Mouse (Mus musculus): ENCODE data around the gene Rcc2. TPM values are rescaled to one million over a fixed set of nuclear protein-coding genes. Genes with fewer than 3 reads are reported as not detected.

Rcc2 gene
- polyA plus RNA-seq (2016; fragmentation: Nextera tagmentation; extraction: Ambion mirVana), result 18.0 and 29.0 TPM in 2 replicates

DNA sequence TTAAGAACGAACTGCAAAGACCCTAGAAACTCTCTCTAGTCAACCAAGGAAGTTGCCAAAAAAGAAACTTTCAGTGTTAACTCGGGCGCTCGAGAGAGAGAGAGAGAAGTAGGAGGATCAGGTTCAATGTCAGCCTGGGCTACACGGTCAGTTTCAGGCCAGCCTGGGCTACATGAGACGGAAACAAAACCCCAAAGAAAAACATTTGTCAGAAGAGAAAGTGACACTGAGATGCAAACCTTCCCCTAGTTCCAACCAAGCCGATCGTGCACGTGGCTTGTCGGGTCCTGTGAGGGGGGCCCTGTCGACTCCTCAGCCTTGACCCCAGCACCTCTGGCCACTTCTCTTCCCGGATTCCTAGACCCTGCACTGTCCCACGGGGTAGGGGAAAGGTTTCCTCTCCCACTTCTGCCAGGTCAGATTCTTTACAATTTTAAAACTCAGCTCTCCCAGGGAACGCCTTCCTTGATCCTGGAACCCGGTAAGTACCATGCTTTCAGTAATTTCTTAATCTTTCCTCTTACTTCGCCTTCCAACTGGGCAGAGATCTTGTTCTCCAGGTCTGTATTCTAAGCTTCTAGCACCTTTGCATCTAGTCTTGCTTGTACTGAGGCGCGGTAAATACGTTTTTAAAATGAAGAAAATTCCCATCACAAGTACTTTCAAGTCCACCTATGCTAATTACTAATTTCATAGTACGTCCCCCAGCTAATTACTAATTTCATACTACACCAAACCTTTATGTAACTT lies at the start of gene Rcc2:
TSS of gene Rcc2 (plus strand) at position 273 of the 750 bp plus-strand sequence.
- H3K27me3 ChIP-seq (ENCODE audit: insufficient read depth, poor library complexity, severe bottlenecking), result peaks cover 25% of the 10 kb centered on the region
- WGBS, result 6% methylated on average over 20 of the region's 20 CpGs
- H3K27ac ChIP-seq, result peak within 1 kb of the TSS; percentile 98
- DNase-seq (ENCODE audit: low spot score), result no peak
- peak within 1 kb of the TSS; percentile 96 for H3K4me3 ChIP-seq
- peaks cover 12% of the 10 kb centered on the region for H3K36me3 ChIP-seq
- H3K4me1 ChIP-seq, result peaks cover 42% of the 10 kb centered on the region
- no peaks in the 10 kb centered on the region for H3K9me3 ChIP-seq

DNA sequence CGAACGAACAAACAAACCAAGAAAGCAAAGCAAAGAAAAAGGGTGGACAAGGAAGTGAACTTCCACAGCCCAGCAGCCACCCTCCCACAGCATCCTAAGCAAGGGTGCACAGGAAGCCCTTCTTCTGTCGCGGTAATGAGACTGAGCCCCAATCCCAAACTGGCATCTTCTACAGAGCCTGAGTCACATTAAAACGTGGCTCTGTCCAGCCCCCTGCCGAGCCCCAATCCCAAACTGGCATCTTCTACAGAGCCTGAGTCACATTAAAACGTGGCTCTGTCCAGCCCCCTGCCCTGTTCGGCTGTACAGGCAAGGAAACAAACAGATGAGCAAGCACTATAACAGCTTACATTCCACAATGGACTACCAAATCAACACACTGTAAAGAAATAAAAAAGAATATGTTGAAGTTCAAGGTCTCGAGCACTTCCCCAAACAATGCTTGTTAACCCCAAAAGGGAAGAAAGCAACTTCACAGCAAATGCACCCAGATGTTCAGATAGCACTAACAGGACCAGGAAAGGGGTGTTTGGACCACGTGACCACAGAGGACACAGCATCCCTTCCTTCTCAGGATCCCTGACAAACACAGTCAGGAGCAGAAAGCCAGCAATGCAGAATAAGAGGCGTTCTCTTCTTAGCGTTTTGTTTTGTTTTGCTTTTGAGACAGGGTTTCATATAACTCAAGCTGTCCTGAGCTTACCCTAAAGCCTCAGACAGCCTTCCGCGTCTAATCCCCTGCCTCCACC lies 46.3 kb upstream of the Rcc2 start:
- Histone ChIP-seq H3K27me3 (ENCODE audit: insufficient read depth, poor library complexity, severe bottlenecking) (peaks cover 33% of the 10 kb centered on the region), H3K36me3 (no peaks in the 10 kb centered on the region), H3K27ac (no peak overlapping the region), H3K4me1 (peaks cover 33% of the 10 kb centered on the region), H3K4me3 (no peak overlapping the region), H3K9me3 (no peaks in the 10 kb centered on the region)
- 57% methylated on average over 14 of the region's 14 CpGs for WGBS
- no peak for DNase-seq (ENCODE audit: low spot score)

DNA sequence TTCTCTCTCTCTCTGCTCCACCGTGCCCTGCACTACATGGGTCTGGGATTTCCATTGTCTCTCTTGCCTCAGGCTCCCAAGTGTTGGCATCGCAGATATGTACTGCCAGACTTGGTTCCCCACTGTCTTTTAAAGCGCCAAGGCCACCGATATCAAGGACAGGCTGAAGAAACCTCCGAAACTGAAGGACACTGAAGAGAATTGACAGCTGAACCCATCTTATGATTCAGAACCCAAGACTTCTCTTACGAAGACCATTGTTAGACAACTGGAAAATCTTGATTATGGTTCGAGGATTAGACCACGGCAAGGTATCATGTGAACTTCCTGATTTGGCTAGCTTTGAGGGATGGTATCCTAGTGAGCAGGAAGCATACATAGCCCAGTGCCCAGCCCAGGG lies 45.5 kb upstream of the Rcc2 start:
- H3K4me1 ChIP-seq, result peaks cover 26% of the 10 kb centered on the region

DNA sequence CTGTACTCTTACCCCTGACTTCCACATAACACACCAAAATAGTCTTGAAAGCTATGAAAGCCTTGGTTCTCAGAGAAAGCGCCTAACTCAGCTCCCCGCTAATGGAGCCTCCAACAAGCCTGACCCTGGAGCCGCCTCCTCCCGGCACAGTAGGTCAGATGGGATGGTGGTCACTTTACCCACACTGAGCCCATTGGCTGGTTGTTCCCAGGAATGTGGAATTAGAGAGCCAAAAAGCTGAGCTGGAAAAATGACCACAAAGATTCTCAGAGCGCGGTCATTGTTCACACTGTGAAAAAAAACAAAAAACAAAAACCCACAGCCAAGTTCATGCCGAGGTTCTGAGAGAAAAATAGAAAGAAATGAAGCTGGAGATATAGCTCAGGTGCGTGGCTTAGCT lies 43.8 kb upstream of the Rcc2 start:
- Histone ChIP-seq H3K27me3 (ENCODE audit: insufficient read depth, poor library complexity, severe bottlenecking) (peaks cover 30% of the 10 kb centered on the region), H3K27ac (no peak overlapping the region), H3K4me3 (no peak overlapping the region), H3K9me3 (no peaks in the 10 kb centered on the region), H3K36me3 (no peaks in the 10 kb centered on the region), H3K4me1 (peaks cover 30% of the 10 kb centered on the region)
- 77% methylated on average over 8 of the region's 8 CpGs for WGBS
- no peak for DNase-seq (ENCODE audit: low spot score)

More for the DNA sequence above, 45.5 kb upstream of the Rcc2 start:
- H3K4me3 ChIP-seq, result no peak overlapping the region
- H3K27ac ChIP-seq, result no peak overlapping the region
- 68% methylated on average over 8 of the region's 8 CpGs for WGBS
- DNase-seq (ENCODE audit: low spot score), result no peak
- H3K27me3 ChIP-seq (ENCODE audit: insufficient read depth, poor library complexity, severe bottlenecking), result peaks cover 35% of the 10 kb centered on the region
- H3K9me3 ChIP-seq, result no peaks in the 10 kb centered on the region
- H3K36me3 ChIP-seq, result no peaks in the 10 kb centered on the region

DNA sequence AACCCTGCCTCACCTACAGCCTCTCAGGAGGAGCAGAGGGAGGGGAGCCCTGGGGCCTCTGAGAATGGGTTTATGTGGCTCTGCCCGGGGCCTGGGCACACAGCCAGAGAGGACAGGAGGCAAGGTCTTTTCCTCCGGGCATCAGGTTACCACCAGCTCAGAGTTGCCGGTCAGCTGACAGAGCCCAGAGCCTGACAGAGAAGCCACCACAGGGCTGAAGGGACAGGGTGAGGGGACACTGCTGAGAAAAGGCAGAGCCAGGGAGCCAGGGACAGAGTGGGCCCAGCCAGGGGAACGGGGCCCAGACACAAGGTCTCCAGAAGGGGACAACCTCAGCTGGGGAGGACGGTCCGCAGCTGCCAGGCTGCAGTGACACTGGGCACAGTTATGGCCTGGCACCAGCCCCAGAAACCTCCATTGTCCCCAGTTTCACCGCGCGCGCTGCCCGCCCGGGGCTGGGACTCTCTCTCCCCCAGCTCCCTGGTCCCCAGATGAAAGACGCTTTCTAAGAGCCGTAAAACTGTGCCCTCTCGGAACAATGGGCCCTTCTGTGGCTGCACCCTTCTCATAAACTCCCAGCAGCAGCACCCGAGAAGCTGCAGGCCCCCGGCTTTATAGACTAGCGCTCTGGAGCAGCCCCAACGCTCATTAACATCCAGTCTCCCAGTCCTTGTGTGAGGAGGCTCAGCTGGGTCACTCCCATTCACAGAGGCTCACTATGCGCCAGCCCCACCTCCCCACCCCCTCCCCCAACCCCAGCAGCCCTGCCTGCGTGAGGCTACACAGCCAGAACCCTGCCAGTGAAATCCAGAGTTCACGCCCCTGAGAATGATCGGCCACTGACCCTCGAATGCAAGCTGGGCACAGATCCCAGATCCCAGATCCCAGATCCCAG lies 42.4 kb upstream of the Rcc2 start:
- Histone ChIP-seq H3K4me1 (peaks cover 44% of the 10 kb centered on the region), H3K9me3 (no peaks in the 10 kb centered on the region), H3K36me3 (no peaks in the 10 kb centered on the region), H3K27ac (peak overlapping the region; percentile 86), H3K27me3 (ENCODE audit: insufficient read depth, poor library complexity, severe bottlenecking) (peaks cover 25% of the 10 kb centered on the region), H3K4me3 (peak overlapping the region; percentile 42)
- DNase-seq (ENCODE audit: low spot score), result peak; percentile 85
- WGBS, result 6% methylated on average over 24 of the region's 24 CpGs

DNA sequence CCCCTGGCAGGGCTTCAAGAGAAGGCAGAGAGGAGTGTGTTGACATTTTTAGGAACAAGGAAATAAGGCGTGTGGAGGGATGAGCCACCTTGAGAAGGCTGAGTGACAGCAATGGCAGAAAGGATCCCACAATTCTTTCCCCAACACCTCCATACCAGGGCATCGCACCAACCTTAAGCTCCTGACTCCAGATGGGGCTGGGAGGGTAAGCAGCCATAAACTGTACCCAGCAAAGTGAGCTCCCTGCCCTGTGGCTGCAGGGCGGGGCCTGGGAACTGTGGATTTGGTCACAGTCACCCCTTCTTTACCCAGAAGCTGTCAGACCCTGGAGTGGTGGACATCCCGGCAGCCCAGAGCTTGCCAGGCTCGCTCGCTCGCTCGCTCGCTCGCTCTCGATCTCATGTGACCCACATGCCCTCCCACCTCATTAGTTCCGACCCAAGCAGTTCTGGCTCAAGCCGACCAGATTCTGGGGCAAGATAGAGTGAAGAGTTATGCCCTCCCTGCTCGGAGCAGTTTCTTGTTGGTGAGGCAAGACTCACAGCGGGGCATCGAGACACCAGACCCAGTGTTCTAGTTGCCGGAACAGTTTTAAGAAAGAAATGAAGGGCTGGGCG lies 38.8 kb upstream of the Rcc2 start:
- WGBS, result 74% methylated on average over 18 of the region's 18 CpGs
- peaks cover 17% of the 10 kb centered on the region; the same call in 1 of the 2 replicates for H3K27me3 ChIP-seq (ENCODE audit: insufficient read depth, poor library complexity, severe bottlenecking)
- H3K27ac ChIP-seq, result peak overlapping the region; percentile 83
- no peaks in the 10 kb centered on the region for H3K36me3 ChIP-seq
- H3K9me3 ChIP-seq, result no peaks in the 10 kb centered on the region
- no peak for DNase-seq (ENCODE audit: low spot score)
- peaks cover 56% of the 10 kb centered on the region for H3K4me1 ChIP-seq
- H3K4me3 ChIP-seq, result no peak overlapping the region

DNA sequence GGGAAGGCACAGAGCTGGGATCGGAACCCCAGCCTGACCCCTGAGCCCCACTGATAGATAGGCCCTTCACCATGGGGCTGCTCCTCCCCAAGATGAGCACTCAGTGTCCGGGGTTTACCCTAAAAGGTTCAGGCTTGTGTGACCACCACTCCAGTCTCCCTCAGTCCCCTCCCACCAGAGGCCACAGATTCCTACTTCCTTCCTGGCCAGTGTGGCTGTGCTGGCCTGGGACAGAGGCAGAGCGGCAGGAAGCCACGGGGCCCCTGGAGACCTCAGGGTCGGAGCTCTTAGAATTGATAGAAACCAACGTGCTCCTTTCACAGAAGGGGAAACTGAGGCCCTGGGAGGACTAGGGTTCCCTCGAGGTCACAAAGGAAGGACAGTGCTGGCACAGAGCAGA lies 37.9 kb upstream of the Rcc2 start:
- no peak for DNase-seq (ENCODE audit: low spot score)
- no peaks in the 10 kb centered on the region for H3K36me3 ChIP-seq
- H3K27me3 ChIP-seq (ENCODE audit: insufficient read depth, poor library complexity, severe bottlenecking), result peaks cover 18% of the 10 kb centered on the region; the same call in 1 of the 2 replicates
- H3K4me1 ChIP-seq, result peaks cover 49% of the 10 kb centered on the region
- H3K4me3 ChIP-seq, result no peak overlapping the region
- no peaks in the 10 kb centered on the region for H3K9me3 ChIP-seq
- 18% methylated on average over 7 of the region's 7 CpGs for WGBS
- peak overlapping the region; percentile 83 for H3K27ac ChIP-seq

DNA sequence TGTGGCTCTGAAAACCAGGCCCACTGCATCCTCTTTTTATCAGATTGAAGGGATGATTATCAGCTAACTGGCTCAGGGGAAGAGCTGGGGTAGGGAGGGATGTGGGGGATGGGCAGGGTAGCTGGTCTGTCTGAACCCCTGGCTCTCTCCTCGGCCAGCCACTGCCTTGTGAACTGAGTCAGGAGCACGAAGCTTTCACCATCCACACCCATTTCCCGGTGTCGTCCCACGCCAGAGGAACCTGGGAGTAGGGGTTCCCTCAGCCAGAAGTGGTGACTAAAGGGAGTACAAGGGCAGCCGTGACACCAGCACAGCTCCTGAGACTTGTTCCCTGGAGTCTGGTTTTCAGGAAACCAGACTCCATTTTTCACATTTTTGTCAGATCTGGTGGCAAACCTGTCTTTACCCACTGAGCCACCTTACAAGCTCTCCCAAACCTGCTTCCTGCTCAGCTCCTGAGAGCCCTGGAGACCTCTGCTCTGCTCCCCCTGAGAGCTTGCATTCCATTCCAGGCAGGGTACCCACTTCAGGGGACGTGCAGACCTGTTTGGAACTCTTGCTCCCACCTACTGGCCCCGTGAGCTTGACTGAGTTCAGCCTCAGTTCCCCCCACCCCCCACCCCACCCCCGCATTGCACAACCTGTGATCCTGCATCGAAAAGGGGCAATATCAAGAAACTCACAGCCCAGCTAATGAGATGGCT lies 37.3 kb upstream of the Rcc2 start:
- peak overlapping the region; percentile 83 for H3K27ac ChIP-seq
- DNase-seq (ENCODE audit: low spot score), result no peak
- no peak overlapping the region for H3K4me3 ChIP-seq
- H3K4me1 ChIP-seq, result peaks cover 43% of the 10 kb centered on the region
- no peaks in the 10 kb centered on the region for H3K9me3 ChIP-seq
- WGBS, result 18% methylated on average over 10 of the region's 10 CpGs
- H3K27me3 ChIP-seq (ENCODE audit: insufficient read depth, poor library complexity, severe bottlenecking), result 0 out of 2 replicates have a peak, but pooled peaks cover 15% of the 10 kb centered on the region
- H3K36me3 ChIP-seq, result no peaks in the 10 kb centered on the region

DNA sequence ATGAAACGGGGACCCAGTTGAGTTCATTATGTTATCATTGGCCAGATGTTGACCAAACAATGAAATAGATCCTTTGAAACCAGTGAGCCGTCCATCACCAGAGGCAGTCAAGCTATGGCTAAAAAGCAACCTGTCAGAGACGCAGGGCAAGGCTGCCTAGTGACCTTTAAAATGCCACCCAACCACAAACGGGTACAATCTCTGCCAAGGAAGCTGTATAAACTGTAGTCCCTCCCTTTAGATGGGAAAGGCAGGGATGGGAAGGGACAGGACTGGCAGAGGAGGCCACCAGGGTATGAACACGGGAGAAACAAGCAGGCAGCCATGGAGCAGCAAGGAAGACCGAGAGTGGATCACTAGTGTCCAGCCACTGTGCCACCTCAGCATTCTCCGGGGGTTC lies 35.3 kb upstream of the Rcc2 start:
- no peaks in the 10 kb centered on the region for H3K36me3 ChIP-seq
- no peak overlapping the region for H3K27ac ChIP-seq
- 73% methylated on average over 7 of the region's 7 CpGs for WGBS
- no peak for DNase-seq (ENCODE audit: low spot score)
- H3K9me3 ChIP-seq, result no peaks in the 10 kb centered on the region
- H3K4me3 ChIP-seq, result no peak overlapping the region
- H3K27me3 ChIP-seq (ENCODE audit: insufficient read depth, poor library complexity, severe bottlenecking), result 0 out of 2 replicates have a peak, but pooled peaks cover 8% of the 10 kb centered on the region
- peaks cover 33% of the 10 kb centered on the region for H3K4me1 ChIP-seq

DNA sequence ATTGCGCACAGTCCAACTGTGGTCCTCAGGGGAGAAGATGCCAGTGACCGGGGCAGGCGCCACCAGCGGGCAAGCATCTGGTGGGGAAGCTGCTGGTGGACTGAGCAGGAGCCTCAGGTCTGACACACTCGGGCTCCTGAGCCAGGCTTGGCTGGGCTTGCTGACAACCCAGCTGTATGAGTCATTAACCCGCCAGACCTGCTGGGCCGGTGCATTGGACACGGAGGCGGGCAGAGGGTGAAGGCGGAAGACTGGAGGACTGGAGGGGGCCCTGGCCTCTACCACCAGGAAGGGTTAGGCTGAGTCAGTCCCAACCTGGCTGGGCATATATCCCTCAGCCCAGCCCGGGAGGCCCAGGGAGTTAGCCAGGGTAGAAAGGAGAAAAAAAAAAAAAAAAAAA lies 34.6 kb upstream of the Rcc2 start, which contains the start of gene Arhgef10l:
TSS of gene Arhgef10l (minus strand) at position 253 of the 400 bp plus-strand sequence.
- no peak within 1 kb of the TSS for H3K4me3 ChIP-seq
- H3K27ac ChIP-seq, result no peak within 1 kb of the TSS
- H3K27me3 ChIP-seq (ENCODE audit: insufficient read depth, poor library complexity, severe bottlenecking), result 0 out of 2 replicates have a peak, but pooled peaks cover 12% of the 10 kb centered on the region
- no peaks in the 10 kb centered on the region for H3K36me3 ChIP-seq
- no peaks in the 10 kb centered on the region for H3K9me3 ChIP-seq
- 71% methylated on average over 11 of the region's 11 CpGs for WGBS
- no peak for DNase-seq (ENCODE audit: low spot score)
- H3K4me1 ChIP-seq, result peaks cover 36% of the 10 kb centered on the region

DNA sequence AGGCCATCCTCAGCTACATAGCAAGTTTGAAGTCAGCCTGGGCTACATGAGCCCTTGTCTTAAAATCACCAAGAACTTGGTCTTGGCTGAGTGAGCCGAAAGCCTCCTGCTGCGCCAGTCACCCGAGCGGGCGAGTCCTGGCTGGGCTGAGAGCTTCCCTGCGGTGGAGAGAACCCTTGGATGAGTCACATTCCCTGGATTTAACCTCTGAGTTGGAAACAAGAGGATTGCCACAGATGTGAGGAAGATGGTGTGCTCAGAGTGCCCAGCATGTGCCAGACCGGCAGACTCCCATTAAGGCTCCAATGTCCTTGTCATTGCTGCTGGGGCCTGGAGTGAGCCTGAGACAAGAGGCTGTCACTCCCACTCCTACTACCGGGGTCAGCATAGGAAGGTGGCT lies 32.5 kb upstream of the Rcc2 start:
- Histone ChIP-seq H3K27me3 (ENCODE audit: insufficient read depth, poor library complexity, severe bottlenecking) (0 out of 2 replicates have a peak, but pooled peaks cover 12% of the 10 kb centered on the region), H3K36me3 (no peaks in the 10 kb centered on the region), H3K4me3 (no peak overlapping the region), H3K4me1 (peaks cover 23% of the 10 kb centered on the region), H3K9me3 (no peaks in the 10 kb centered on the region), H3K27ac (no peak overlapping the region)
- WGBS, result 74% methylated on average over 8 of the region's 8 CpGs
- DNase-seq (ENCODE audit: low spot score), result no peak
